Mouse (Mus musculus) testis, postnatal 10 days (tissue): ENCODE results near the gene Zbtb22.
A peak's percentile ranks its signal among the peaks of the same experiment; 100 is the strongest.
"Not testable (repeated sequence)": the region's sequence is repeated elsewhere in the genome, so short reads cannot be mapped to it uniquely, and the experiment has no call there.

Source experiments
- DNase-seq: peaks from one replicate; pipeline ENCODE4 v3.0.0; 2021; ENCODE audit warnings: low spot score

Gene Zbtb22

DNA sequence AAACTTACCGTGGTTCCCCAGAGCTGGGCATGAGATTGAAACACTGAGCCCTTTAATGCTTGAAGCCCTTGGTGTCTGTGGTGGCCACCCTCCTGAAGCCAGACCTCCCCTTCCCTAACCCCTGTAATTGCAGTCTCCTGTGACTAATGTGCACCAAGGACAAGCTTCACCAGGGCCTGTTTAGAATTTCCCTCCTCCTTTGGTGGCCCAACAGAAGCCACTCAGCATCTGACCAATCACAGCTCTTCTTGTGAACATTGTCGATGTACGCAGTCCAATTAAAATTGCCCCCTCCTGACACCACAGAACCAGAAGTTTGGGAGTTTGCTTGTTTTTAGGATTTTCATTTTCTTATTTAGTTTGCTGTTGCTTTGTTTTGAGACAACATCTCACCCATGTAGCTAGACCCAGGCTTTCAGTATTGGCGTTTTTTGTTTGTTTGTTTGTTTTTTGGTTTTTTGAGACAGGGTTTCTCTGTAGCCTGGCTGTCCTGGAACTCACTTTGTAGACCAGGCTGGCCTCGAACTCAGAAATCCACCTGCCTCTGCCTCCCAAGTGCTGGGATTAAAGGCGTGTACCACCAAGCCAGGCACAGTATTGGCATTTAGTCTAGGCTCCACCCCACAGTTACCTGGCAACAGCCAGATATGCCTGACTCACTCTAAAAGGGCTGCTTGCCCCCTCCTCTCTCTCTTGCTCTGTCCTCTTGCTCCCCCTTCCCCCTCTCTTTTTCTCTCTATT lies 11.6 kb upstream of the Zbtb22 start:
- DNase-seq, result not testable (repeated sequence)

DNA sequence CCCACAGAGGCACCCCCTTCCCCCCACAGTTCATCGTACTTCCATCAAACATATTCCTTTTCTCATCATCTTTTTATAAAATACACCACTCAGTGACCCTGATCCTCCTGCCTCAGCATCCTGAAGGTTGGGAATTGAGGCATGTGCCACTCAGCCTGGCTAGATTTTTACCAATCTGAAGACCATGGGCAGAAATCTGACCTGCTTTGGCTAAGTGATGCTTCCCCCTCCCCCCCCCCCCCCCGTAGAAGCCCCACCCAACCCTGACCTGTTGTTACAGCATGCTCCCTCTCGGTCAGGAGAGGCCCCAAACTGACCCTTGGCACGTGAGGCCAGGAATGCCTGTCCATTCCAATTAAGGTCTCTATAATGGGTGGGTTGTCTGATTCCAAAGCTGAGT lies 10.9 kb upstream of the Zbtb22 start, which contains the start of gene Platr17:
TSS of gene Platr17 (plus strand) at position 301 of the 400 bp plus-strand sequence.
- not testable (repeated sequence) for DNase-seq

DNA sequence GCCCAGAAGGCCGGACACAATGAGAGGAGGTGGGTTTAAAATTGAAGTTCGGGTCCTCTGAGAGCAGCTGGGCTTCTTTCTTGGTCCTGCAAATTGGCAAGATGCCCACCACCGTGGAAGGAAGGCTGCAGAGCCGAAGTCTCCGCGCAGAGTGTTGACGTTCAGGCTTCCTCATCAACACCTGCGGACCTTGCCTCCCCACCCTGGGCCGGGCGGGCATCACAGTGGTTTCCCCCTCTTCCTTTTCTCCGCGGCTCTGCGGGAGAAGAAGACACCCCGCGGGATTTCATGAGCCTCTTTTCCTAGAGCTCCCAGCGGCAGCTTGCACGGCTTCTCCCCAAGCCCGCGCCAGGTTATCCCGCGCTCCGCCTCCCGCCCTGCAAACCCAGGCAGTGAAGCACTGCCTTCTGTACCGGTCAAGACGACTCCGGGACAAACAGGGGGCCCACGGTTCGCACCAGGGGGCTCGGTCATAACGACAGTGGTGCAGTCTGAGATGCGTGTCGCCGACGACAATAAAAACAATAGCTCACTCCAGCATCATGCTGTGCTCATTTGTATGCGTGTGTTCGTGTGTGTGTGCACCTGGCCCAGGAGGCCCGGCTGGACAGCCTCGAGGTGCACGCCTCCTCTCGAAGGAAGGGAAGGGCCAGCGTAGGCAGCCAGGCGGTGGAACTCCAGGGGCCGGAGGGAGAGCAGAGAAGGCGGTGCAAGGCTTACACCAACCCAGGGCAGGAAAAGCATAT lies 7.2 kb upstream of the Zbtb22 start:
- peak; percentile 82 for DNase-seq

DNA sequence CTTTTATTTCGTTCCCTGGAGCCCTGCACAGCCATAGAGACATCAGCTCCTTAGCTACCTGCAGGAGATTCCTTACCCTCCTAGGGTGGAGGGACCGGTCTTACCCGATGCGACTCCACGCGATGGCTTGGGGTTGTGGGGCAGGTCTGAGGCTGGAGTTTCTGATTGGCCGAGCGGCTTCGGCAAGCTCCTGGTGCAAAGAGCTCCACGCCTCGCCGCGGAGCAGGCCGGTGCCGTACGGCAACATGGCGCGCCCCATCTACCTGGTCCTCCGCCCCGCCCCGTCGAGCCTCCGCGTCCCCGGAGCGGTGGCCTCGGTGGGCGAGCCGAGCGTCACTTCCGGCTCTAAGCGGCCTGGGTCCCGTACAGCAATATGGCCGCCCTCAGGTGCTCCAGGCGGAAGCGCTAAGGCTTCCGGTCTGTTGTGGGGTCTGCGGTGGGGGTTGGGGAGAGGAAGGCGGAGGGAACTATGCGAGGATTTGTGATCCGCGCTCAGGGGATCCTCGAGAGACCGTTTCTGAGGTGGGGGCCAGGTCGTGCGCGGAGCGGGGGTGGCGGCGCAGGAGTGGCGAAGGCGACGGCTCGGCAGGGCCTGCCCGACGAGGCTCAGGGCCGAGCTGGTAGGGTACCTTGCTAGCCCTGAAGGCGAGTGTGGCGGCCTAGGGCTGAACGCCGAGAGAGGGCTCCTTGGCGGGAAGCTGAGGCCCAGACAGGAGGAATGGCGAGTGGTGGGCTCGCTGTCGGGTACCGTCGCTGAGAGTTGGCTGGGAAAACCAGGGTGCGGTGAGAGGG lies 6.4 kb upstream of the Zbtb22 start, which contains the start of gene Daxx:
TSS of gene Daxx (plus strand) at position 338 of the 792 bp plus-strand sequence.
- DNase-seq, result peak; percentile 99

DNA sequence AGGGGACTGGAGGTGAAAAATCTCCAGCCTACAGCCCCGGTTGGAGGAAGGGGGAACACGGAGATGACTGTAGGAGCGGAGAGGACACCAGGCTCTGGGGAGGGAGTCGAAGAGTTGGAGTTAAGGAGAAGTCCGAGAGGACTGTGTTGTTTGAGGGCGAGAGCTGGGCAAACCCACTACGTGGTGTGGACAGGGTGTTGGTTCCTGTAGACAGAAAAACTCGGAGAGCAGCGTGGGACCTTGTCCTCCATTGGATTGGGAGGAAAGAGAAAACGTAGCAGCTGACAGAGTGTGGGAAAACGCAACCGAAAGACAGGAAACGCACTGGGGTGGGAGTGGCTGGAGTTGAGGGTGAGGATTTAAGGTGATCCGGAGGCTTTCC lies 5.8 kb upstream of the Zbtb22 start:
- no peak for DNase-seq

DNA sequence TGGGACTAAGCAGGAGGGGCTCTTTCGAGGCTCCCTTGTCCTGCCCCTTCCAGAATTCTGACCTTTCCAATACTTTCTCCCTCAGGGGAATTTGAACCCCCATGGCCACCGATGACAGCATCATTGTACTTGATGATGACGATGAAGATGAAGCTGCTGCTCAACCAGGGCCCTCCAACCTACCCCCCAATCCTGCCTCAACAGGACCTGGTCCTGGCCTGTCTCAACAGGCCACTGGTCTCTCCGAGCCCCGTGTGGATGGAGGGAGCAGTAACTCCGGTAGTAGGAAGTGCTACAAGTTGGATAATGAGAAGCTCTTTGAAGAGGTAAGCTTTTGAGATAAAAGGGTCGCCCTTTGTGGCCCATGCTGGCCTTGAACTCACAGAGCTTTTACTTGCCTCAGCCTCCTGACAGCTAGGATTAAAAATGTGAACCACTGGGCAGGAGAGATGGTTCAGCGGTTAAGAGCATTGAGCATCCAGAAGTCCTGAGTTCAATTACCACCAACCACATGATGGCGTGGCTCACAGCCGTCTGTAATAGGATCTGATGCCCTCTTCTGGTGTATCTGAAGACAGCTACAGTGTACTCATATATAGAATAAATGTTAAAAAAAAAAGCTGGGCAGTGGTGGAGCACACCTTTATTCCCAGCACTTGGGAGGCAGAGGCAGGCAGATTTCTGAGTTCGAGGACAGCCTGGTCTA lies 5.2 kb upstream of the Zbtb22 start:
- no peak for DNase-seq

DNA sequence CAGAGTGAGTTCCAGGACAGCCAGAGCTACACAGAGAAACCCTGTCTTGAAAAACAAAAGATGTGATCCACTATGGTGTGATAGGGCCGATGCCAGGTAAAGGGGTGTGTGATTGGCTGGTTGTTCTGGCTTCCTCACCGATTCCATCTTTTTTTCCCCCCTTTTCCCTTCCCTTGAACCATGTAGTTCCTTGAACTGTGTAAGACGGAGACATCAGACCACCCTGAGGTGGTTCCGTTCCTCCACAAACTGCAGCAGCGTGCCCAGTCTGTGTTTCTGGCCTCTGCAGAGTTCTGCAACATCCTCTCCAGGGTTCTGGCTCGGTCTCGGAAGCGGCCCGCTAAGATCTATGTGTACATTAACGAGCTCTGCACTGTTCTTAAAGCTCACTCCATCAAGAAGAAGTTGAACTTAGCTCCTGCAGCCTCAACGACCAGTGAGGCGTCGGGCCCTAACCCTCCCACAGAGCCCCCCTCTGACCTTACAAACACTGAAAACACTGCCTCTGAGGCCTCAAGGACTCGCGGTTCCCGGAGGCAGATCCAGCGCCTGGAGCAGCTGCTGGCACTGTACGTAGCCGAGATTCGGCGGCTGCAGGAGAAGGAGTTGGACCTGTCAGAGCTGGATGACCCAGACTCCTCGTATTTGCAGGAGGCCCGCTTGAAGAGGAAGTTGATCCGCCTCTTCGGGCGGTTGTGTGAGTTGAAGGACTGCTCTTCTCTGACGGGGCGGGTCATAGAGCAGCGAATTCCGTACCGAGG lies 4.5 kb upstream of the Zbtb22 start:
- DNase-seq, result no peak

DNA sequence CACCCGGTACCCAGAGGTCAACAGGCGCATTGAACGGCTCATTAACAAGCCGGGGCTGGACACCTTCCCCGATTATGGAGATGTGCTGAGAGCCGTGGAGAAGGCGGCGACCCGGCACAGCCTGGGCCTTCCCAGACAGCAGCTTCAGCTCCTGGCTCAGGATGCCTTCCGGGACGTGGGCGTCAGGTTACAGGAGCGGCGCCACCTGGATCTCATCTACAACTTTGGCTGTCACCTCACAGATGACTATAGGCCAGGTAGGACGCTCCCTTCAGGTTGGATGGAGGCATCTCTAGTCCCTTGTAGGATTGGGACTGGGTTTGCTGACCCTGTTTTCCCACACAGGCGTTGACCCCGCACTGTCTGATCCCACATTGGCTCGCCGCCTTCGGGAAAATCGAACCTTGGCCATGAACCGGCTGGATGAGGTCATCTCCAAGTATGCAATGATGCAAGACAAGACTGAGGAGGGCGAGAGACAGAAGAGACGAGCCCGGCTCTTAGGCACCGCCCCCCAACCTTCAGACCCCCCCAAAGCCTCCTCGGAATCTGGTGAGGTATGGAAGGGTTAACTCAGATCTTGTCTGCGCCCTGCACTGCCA lies 3.8 kb upstream of the Zbtb22 start:
- no peak for DNase-seq

DNA sequence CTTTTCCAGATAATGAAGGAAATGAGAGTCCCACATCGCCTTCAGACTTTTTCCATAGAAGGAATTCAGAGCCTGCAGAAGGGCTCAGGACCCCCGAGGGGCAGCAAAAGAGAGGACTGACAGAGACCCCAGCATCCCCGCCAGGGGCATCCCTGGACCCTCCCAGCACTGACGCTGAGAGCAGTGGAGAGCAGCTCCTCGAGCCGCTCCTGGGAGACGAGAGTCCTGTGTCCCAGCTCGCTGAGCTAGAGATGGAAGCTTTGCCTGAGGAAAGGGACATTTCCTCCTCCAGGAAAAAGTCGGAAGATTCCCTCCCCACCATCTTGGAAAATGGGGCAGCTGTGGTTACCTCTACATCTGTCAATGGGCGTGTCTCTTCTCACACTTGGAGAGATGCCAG lies 2.4 kb upstream of the Zbtb22 start:
- no peak for DNase-seq

DNA sequence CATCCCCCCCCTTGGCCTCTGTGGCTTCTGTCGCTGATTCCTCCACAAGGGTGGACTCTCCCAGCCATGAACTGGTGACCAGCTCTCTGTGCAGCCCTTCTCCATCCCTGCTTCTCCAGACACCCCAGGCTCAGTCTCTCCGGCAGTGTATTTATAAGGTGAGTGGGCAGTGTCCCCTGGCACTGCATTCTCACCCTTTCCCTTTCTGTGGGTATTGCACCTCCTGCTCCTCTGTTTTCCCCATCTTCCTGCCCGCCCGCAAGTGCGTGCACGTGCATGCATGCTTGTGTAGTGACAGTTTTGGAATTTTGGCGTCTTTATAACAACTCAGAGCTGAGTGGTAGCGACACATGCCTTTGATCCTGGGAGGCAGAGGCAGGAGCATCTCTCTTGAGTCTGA lies 1.8 kb upstream of the Zbtb22 start:
- DNase-seq, result no peak

DNA sequence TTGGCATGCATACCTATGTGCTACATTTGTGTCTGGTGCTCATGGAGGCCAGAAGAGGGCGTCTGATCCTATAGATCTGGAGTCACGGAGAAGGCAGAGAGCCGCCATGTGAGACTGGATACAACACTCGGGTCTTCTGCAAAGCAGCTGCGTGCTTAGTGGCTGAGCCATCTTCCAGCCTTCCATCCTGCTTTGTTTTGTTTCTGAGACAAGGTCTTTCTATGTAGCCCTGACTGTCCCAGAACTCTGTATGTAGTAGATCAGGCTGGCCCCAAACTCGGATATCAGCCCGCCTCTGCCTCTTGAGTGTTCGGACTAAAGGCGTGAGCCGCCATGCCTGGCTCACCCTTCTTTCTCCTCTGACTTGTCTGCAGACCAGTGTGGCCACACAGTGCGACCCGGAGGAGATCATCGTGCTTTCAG lies 724 bp upstream of the Zbtb22 start:
- no peak for DNase-seq

DNA sequence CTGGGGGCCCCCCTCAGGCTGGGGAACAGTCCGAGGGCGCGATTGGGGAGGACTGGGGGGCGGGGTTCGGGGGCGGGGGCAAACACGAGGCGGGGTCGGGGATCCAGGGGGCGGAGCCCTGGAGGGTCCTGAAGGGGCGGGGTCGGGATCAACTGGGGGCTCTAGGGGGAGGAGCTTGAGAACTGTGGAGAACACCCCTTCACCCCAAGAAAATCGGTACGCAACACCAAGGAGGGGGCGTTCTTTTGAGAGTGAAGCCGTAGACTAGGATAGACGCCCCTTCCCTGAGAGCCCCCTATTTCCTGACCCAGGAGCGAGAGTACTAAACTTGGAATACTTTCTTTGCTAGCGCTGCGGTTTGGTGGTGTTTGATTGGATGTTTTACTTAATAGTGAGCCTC lies 590 bp downstream of the Zbtb22 start:
- no peak for DNase-seq

DNA sequence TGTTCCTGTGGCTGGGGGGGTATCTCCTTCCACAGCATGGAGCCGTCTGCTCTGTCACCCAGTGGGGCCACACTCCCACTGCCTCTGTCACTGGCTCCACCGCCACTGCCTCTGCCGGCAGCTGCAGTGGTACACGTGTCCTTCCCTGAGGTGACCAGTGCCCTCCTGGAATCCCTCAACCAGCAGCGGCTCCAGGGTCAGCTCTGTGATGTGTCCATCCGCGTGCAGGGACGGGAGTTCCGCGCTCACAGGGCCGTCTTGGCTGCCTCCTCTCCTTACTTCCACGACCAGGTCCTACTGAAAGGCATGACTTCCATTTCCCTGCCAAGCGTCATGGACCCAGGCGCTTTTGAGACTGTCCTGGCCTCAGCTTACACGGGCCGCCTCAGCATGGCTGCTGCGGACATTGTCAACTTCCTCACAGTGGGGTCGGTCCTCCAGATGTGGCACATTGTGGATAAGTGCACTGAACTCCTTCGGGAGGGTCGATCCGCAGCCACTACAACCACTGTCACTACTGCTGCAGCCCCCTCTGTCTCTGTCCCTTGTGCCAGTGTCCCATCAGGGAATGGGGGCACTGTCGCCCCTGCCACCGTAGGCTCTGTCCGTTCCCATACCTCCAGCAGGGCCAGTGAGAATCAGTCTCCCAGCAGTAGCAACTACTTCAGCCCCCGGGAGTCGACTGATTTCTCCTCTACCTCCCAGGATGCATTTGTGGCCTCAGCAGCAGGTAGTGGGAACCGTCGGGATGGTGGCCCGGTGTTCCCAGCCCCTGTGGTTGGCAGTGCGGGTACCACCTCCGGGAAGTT lies 1.3 kb downstream of the Zbtb22 start:
- DNase-seq, result peak; percentile 52

DNA sequence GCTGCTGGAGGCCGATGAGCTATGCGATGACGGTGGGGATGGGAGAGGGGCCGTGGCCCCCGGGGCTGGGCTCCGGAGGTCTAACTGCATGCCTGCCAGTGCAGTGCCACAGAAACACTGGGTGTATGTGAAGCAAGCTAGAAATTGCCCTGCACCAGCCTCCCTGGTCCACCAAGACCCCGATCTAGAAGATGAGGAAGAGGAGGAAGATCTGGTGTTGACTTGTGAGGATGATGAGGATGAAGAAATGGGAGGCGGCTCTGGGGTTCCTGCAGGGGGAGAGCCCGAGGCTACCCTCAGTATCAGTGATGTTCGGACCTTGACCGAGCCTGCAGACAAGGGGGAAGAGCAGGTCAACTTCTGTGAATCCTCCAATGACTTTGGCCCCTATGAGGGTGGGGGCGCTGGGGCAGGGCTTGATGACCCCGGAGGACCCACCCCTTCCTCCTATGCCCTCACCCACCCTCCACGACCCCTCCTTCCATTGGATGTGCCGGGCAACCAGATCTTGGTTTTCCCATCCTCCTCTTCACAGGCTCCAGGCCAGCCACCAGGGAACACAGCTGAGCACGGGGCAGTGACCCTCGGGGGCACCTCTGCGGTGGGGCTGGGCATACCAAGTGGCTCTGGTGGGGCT lies 2.1 kb downstream of the Zbtb22 start:
- DNase-seq, result no peak

DNA sequence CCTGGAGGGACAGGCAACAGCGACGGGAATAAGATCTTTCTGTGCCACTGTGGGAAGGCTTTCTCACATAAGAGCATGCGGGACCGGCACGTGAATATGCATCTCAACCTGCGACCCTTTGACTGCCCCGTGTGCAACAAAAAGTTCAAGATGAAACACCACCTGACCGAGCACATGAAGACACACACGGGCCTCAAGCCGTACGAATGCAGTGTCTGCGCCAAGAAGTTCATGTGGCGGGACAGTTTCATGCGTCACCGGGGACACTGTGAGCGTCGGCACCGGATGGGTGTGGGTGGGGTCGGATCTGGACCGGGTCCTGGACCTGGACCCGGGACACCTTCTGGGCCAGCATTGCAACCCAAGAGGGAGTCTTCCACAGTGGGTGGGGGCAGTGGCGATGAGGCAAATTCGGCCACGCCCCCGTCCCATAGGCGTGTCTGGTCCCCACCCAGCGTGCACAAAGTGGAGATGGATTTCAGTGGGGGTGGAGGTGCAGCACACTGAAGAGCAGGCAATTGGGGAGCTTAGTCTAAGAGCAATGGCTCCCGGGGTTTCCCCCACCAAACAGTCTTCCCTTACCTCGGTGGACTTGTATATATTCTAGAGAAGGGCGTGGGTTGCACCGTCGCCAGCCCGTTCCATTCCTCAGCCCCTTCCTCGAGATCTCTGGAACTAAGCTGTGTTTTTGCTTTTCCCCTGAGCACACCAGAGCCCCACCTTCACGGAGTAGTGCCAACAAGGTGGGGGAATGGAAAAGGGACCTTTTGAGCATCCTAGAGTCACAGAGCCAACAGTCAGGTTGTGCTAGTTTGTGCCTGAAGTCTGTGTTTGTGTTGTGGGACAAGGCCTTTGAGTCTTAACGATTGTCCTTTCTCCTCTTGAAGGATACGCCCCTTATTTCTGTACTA lies 2.8 kb downstream of the Zbtb22 start:
- DNase-seq, result peak; percentile 75

DNA sequence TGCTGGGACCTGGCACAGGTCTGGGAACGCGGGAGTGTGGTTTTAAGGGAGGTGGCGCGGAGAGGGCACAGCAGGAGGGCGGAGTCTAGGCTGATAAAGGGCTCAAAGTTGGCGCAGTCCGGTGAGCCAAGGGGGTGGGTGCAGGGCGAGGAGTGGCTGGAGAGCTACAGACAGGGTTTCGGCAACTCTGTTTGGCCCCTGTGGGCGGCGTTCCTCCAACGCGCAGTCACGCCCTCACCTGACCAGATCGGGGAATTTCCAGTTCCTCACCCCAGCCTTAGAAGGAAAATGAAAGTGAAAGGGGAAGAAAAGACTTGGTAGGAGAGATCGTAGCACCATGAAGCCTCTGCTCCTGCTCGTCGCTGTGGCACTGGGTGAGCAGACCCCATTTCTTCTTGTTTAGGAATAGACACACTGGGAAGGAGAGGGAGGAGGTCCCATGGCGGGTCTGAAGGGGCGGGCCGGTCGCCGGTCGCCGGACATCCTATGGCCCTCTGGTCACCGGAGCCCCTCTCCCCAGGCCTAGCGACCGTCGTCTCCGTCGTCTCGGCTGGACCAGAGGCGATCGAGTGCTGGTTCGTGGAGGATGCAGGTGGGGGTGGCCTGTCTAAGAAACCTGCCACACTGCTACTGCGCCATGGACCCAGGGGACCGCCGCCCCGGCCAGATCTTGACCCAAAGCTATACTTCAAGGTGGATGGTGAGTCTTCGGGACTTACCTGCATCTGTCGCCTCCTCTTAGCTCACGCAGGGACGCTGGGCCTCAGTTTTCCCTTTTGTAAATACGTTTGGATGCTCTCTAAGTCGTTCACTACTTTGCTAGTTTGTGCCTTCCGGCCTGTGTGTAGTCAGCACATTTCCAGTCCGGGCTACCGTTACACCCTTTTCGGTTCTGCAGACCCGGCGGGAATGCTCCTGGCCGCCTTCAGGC lies 3.9 kb downstream of the Zbtb22 start:
- peak; percentile 88 for DNase-seq
